9 mouse cellular contexts compared by ENCODE assay signal in genomic region chr4:138426778-138427705, GRCm38 (mm10). TPM values are rescaled to one million over a fixed set of nuclear protein-coding genes. Genes with fewer than 3 reads are reported as not detected.
DNase-seq lines count a peak whose midpoint lies in the region; ATAC-seq and TF ChIP-seq lines count a peak whose summit lies in the region.
"Had no signal": no experiment of that assay in that cellular context is flagged by ENCODE, and none has a peak within 500 bp of the region (broad histone marks: within the 10 kb centered on the region; RNA-seq: fewer than 3 reads in every experiment).

No protein-coding gene starts in this region.

- intact Hi-C loops in heart, postnatal 14 days (cut with DNase I): loop anchor here (1.0 to 2.0 kb wide), 2 partner anchors 48 to 108 kb away; no protein-coding TSS in a partner anchor

- no peak overlapping the region for H3K27ac ChIP-seq in forebrain, embryonic 12.5 days
- no peak overlapping the region for H3K27ac ChIP-seq in olfactory bulb, adult 2 months (ENCODE audit: insufficient read depth, low read depth, low read length)
- H3K27ac ChIP-seq: midbrain, embryonic 12.5 days had no signal

- TF ChIP-seq CTCF in G1E (IDR thresholded peaks at IDR 0.05; ENCODE audit: low read depth, low read length): peak; percentile 48
- TF ChIP-seq CTCF in lung, adult 2 months (IDR thresholded peaks at IDR 0.05; ENCODE audit: insufficient read depth, low read length): peak; percentile 86
- TF ChIP-seq CTCF in olfactory bulb, adult 2 months (IDR thresholded peaks at IDR 0.05; ENCODE audit: insufficient read depth, low read depth, low read length): peak; percentile 44; the same call in 1 of the 2 replicates

- H3K27me3 ChIP-seq in G1E (ENCODE audit: insufficient read depth, low read length): peaks cover 4% of the 10 kb centered on the region; the same call in 1 of the 2 replicates
- peaks cover 10% of the 10 kb centered on the region for H3K27me3 ChIP-seq in forebrain, embryonic 12.5 days

- peak; percentile 64 for DNase-seq in G1E (ENCODE audit: low spot score)
- peak; percentile 52 for DNase-seq in c-Kit-positive CD71-positive TER-119-positive erythroid progenitor cells, embryonic 14.5 days (ENCODE audit: low spot score)
- peak; percentile 84 to 92 for DNase-seq in heart, postnatal 14 days
- peak; percentile 94 for DNase-seq in layer of hippocampus, adult 11-12 months (ENCODE audit: low spot score)
- peak; percentile 77 for DNase-seq in lung, adult 2 months
- DNase-seq in thymus, adult 18-20 months: peak; percentile 16 to 20

- H3K4me3 ChIP-seq in G1E (ENCODE audit: low read depth, low read length): no peak overlapping the region
- no peak overlapping the region for H3K4me3 ChIP-seq in forebrain, embryonic 12.5 days (replicated peaks)
- H3K4me3 ChIP-seq in lung, adult 2 months (replicated peaks; ENCODE audit: extremely low read depth, low read depth, low read length): no peak overlapping the region
- no peak overlapping the region for H3K4me3 ChIP-seq in olfactory bulb, adult 2 months (ENCODE audit: insufficient read depth, low read depth, low read length)
- H3K4me3 ChIP-seq: midbrain, embryonic 12.5 days had no signal

- H3K4me2 ChIP-seq in forebrain, embryonic 12.5 days: no peak overlapping the region
- H3K4me2 ChIP-seq: midbrain, embryonic 12.5 days had no signal

- H3K4me1 ChIP-seq in G1E (ENCODE audit: insufficient read depth, low read depth, low read length): peaks cover 9% of the 10 kb centered on the region
- H3K4me1 ChIP-seq in forebrain, embryonic 12.5 days: no peaks in the 10 kb centered on the region
- H3K4me1 ChIP-seq in lung, adult 2 months (ENCODE audit: control insufficient read depth, insufficient read depth, low read length): peaks cover 2% of the 10 kb centered on the region; the same call in 1 of the 2 replicates
- H3K4me1 ChIP-seq in olfactory bulb, adult 2 months (ENCODE audit: control insufficient read depth, insufficient read depth, low read length): peaks cover 2% of the 10 kb centered on the region; the same call in 1 of the 2 replicates
- H3K4me1 ChIP-seq: midbrain, embryonic 12.5 days had no signal

- no peak overlapping the region for H3K9ac ChIP-seq in forebrain, embryonic 12.5 days
- H3K9ac ChIP-seq: midbrain, embryonic 12.5 days had no signal

- peak; percentile 45; the same call in 1 of the 2 replicates for ATAC-seq in G1E (ENCODE audit: extremely low read depth, insufficient number of reproducible peaks, low FRiP score, poor library complexity, severe bottlenecking)
- 0 out of 2 replicates have a peak, but pooled peaks have one; percentile 39 for ATAC-seq in forebrain, embryonic 12.5 days (ENCODE audit: low FRiP score)

- 43% methylated on average over 22 of the region's 22 CpGs for WGBS in forebrain, embryonic 12.5 days
- WGBS in lung, adult 2 months: 28% methylated on average over 22 of the region's 22 CpGs
- WGBS in olfactory bulb, adult 2 months: 32% methylated on average over 22 of the region's 22 CpGs

- no peaks in the 10 kb centered on the region for H3K36me3 ChIP-seq in G1E (replicated peaks)
- no peaks in the 10 kb centered on the region for H3K36me3 ChIP-seq in forebrain, embryonic 12.5 days (replicated peaks)
- H3K36me3 ChIP-seq: midbrain, embryonic 12.5 days had no signal

- no peak; the same call in 1 of the 2 replicates for TF ChIP-seq POLR2A in lung, adult 2 months (IDR thresholded peaks at IDR 0.05; ENCODE audit: borderline replicate concordance, extremely low read depth, low read depth, low read length)
- TF ChIP-seq POLR2A in olfactory bulb, adult 2 months (IDR thresholded peaks at IDR 0.05; ENCODE audit: insufficient read depth, low read depth, low read length): no peak

- H3K9me3 ChIP-seq in G1E (replicated peaks): no peaks in the 10 kb centered on the region
- no peaks in the 10 kb centered on the region for H3K9me3 ChIP-seq in forebrain, embryonic 12.5 days
- H3K9me3 ChIP-seq: midbrain, embryonic 12.5 days had no signal

RNA-seq across cellular contexts. Expression of gene Mul1, which starts 7.4 kb away (rescaled TPM):
- total RNA-seq in G1E (2014; fragmentation: Nextera tagmentation) (8.6 and 10.5 TPM in 2 replicates), G1E (2017) (9.2 TPM in 2 replicates)
- 41.4 and 53.3 TPM in 2 replicates for polyA plus RNA-seq in G1E (2012)
- 14.5 and 14.7 TPM in 2 replicates for polyA plus RNA-seq in forebrain, embryonic 12.5 days (2016; fragmentation: Nextera tagmentation; extraction: Ambion mirVana)
- total RNA-seq in heart, postnatal 14 days (2021): 10 to 100 TPM; 70.0 to 72.5 TPM
- 15.2 and 16.5 TPM in 2 replicates for polyA plus RNA-seq in lung, adult 2 months (2012; rRNA removed)
- polyA plus RNA-seq in olfactory bulb, adult 2 months (2012; ENCODE audit: insufficient read depth, insufficient read length, low replicate concordance, missing spikeins): not detected in 2 replicates

RNA-seq across cellular contexts. Expression of gene Camk2n1, which starts 27.1 kb away (rescaled TPM):
- total RNA-seq in G1E (2014; fragmentation: Nextera tagmentation): 3.0 TPM in 2 replicates
- 1.5 and 1.6 TPM in 2 replicates for total RNA-seq in G1E (2017)
- 3.7 and 4.9 TPM in 2 replicates for polyA plus RNA-seq in G1E (2012)
- 4.8 and 5.4 TPM in 2 replicates for polyA plus RNA-seq in forebrain, embryonic 12.5 days (2016; fragmentation: Nextera tagmentation; extraction: Ambion mirVana)
- 1 to 10 TPM; 8.4 to 8.7 TPM for total RNA-seq in heart, postnatal 14 days (2021)
- polyA plus RNA-seq in lung, adult 2 months (2012; rRNA removed): 21.7 and 26.9 TPM in 2 replicates
- 114 and 206 TPM in 2 replicates for polyA plus RNA-seq in olfactory bulb, adult 2 months (2012; ENCODE audit: insufficient read depth, insufficient read length, low replicate concordance, missing spikeins)

RNA-seq across cellular contexts. Expression of gene Fam43b, which starts 30.7 kb away (rescaled TPM):
- total RNA-seq in G1E (2014; fragmentation: Nextera tagmentation) (not detected in 2 replicates), G1E (2017) (0.11 TPM in 1 of 2 replicates, not detected in the other)
- polyA plus RNA-seq in G1E (2012): not detected in 2 replicates
- 0.21 and 0.24 TPM in 2 replicates for polyA plus RNA-seq in forebrain, embryonic 12.5 days (2016; fragmentation: Nextera tagmentation; extraction: Ambion mirVana)
- total RNA-seq in heart, postnatal 14 days (2021): not detected
- not detected in 2 replicates for polyA plus RNA-seq in lung, adult 2 months (2012; rRNA removed)
- polyA plus RNA-seq in olfactory bulb, adult 2 months (2012; ENCODE audit: insufficient read depth, insufficient read length, low replicate concordance, missing spikeins): not detected in 2 replicates

RNA-seq across cellular contexts. Expression of gene Cda, which starts 59.2 kb away (rescaled TPM):
- total RNA-seq in G1E (2014; fragmentation: Nextera tagmentation) (not detected in 2 replicates), G1E (2017) (not detected in 2 replicates)
- not detected in 2 replicates for polyA plus RNA-seq in G1E (2012)
- polyA plus RNA-seq in forebrain, embryonic 12.5 days (2016; fragmentation: Nextera tagmentation; extraction: Ambion mirVana): 1.6 and 1.8 TPM in 2 replicates
- total RNA-seq in heart, postnatal 14 days (2021): 1 to 10 TPM; 2.1 to 2.2 TPM
- 2.6 and 2.9 TPM in 2 replicates for polyA plus RNA-seq in lung, adult 2 months (2012; rRNA removed)
- polyA plus RNA-seq in olfactory bulb, adult 2 months (2012; ENCODE audit: insufficient read depth, insufficient read length, low replicate concordance, missing spikeins): not detected in 2 replicates

Comparison
In these comparisons a context has a peak if more than half of its experiments do, and no peak if none do; other contexts are left out.
1. DNase-seq: peak in every context shown above with its lines; median percentile 94 in layer of hippocampus, adult 11-12 months; 88 in heart, postnatal 14 days; 77 in lung, adult 2 months; 64 in G1E; 52 in c-Kit-positive CD71-positive TER-119-positive erythroid progenitor cells, embryonic 14.5 days; 18 in thymus, adult 18-20 months.